Mouse (Mus musculus): ENCODE measurements around the gene Fam47e. TPM values are rescaled to one million over a fixed set of nuclear protein-coding genes. Genes with fewer than 3 reads are reported as not detected.

Gene Fam47e
- 0.13 and 0.19 TPM in 2 replicates for polyA plus RNA-seq (2015; fragmentation: Nextera tagmentation; extraction: Ambion mirVana)

DNA sequence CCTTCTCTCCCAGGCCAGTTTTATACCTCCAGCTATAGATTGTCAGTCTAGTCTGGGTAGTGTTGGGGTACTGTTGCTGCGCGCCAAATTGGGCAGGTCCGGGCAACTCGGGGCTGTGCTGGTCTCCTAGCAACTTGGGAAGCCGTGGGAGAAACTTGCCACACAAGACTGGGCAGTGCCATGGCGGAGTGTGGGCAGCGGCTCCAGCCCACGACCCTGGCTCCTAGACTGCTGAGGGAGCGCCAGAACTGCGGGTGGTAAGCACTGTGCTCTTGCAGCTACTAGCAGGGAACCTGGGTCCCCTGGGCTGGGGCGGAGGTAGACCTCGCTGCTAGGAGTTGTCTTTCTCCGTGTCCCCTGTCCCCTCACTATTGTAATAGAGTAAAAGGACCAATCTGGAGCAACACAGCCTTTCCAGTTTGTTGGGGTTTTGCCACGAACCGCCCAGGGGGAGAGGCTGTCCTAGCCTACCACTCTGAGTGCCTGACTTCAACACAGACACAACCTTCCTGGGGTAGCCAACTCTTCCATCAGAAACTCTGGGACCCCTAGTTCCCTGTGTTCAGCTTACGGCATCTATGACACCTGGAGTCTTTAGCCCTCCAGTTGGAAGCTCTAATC is at the start of gene Fam47e:
Gene Fam47e, plus strand, starts transcription at position 179 of the 621 bp plus-strand sequence.
- Histone ChIP-seq H3K4me2 (replicated peaks; ENCODE audit: low read depth) (no peak within 1 kb of the TSS), H3K36me3 (ENCODE audit: control insufficient read depth, insufficient read depth, low read length) (no peaks in the 10 kb centered on the region), H3K4me3 (ENCODE audit: low read depth, low read length) (no peak within 1 kb of the TSS), H3K9ac (ENCODE audit: low read length) (no peak within 1 kb of the TSS), H3K27me3 (ENCODE audit: control insufficient read depth, insufficient read depth, low read length) (no peaks in the 10 kb centered on the region), H3K4me1 (replicated peaks; ENCODE audit: control insufficient read depth, insufficient read depth) (no peaks in the 10 kb centered on the region), H3K27ac (replicated peaks) (no peak within 1 kb of the TSS), H3K9me3 (ENCODE audit: control insufficient read depth, low read length) (no peaks in the 10 kb centered on the region)
- 70% methylated on average over 16 of the region's 16 CpGs for WGBS
- ATAC-seq (ENCODE audit: low FRiP score, low TSS enrichment) (no peak), DNase-seq (ENCODE audit: low spot score) (no peak)
- TF ChIP-seq CTCF (IDR thresholded peaks at IDR 0.05; ENCODE audit: low read depth), result no peak
- TF ChIP-seq EP300 (optimal IDR thresholded peaks at IDR 0.05), result no peak

DNA sequence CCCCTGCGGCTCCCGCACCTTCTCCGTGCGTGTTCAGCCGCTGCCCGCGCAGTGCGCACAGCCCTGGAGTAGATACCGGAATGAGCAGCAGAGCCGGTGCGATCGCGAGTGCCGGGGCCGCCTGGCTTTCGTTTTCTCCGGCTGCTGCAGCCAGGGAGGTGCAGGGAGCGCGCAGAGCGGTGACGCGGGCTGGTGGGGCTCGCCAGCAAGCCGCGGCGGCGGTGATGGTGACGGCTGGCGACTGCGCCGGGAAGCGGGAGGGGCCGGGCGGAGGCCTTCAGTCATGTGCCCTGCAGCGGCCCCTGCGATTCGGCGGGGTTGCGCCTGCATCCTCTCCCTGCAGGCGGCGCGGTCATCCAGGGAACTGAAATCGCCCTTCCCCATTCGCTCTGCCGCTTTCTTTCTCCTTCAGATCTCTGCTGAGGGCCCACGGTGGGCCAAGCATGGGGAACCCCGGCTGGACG is 49.4 kb upstream of the Fam47e start:
- H3K27me3 ChIP-seq (ENCODE audit: control insufficient read depth, insufficient read depth, low read length), result no peaks in the 10 kb centered on the region
- ATAC-seq (ENCODE audit: low FRiP score, low TSS enrichment) (peak; percentile 96), DNase-seq (ENCODE audit: low spot score) (peak; percentile 98)
- H3K4me2 ChIP-seq (replicated peaks; ENCODE audit: low read depth), result peak overlapping the region; percentile 70
- no peaks in the 10 kb centered on the region for H3K36me3 ChIP-seq (ENCODE audit: control insufficient read depth, insufficient read depth, low read length)
- WGBS, result 0% methylated on average over 41 of the region's 48 CpGs
- TF ChIP-seq CTCF (IDR thresholded peaks at IDR 0.05; ENCODE audit: low read depth) (peak; percentile 86), EP300 (optimal IDR thresholded peaks at IDR 0.05) (no peak)
- H3K27ac ChIP-seq (replicated peaks), result peak overlapping the region; percentile 100
- H3K4me3 ChIP-seq (ENCODE audit: low read depth, low read length), result peak overlapping the region; percentile 97
- H3K4me1 ChIP-seq (replicated peaks; ENCODE audit: control insufficient read depth, insufficient read depth), result peaks cover 9% of the 10 kb centered on the region
- no peaks in the 10 kb centered on the region for H3K9me3 ChIP-seq (ENCODE audit: control insufficient read depth, low read length)
- H3K9ac ChIP-seq (ENCODE audit: low read length), result peak overlapping the region; percentile 98

DNA sequence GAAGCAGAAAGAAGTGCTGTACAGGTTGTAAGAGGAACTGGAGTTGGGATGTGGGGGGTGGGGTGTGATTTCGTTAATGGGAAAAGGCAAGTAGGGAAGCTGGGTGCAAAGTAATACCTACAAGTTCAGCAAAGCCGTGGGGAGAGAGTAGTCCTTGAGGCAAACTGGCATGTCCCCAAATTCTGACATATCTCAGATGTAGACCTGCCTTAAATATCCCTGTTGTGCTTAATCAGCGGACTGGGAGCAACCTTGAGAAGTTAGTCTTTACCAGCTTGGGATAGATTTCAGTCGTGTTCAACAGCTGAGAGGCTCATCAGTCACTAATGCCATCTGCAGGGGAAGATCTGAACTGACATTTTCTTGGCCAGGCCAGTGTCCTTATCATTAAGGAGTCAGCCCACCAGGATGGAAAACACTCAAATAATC is 48.6 kb upstream of the Fam47e start:
- peak overlapping the region; percentile 98; the same call in 1 of the 2 replicates for H3K9ac ChIP-seq (ENCODE audit: low read length)
- no peak for ATAC-seq (ENCODE audit: low FRiP score, low TSS enrichment)

DNA sequence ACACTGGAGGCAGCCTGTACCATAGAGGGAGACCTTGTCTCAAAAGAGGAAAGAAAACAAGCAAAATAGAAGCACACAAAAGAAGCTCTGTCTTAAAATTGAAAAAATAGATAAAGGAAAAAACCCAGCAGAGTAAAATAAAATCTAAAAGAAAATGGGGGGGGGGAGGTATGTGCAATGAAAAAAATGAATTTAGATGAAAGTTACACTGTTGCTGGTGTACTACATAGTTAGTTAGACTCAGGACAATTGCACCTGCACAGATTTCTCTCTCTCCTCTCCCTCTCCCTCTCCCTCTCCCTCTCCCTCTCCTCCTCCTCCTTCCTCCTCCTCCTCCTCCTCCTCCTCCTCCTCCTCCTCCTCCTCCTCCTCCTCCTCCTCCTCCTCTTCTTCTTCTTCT is 48.1 kb upstream of the Fam47e start, which contains the start of gene Scarb2:
Gene Scarb2, minus strand, starts transcription at position 101 of the 400 bp plus-strand sequence.
- TF ChIP-seq EP300 (optimal IDR thresholded peaks at IDR 0.05) (no peak), CTCF (IDR thresholded peaks at IDR 0.05; ENCODE audit: low read depth) (no peak)
- DNase-seq (ENCODE audit: low spot score) (no peak), ATAC-seq (ENCODE audit: low FRiP score, low TSS enrichment) (no peak)
- Histone ChIP-seq H3K9ac (ENCODE audit: low read length) (peak within 1 kb of the TSS; percentile 98), H3K27ac (replicated peaks) (peak within 1 kb of the TSS; percentile 100), H3K4me2 (replicated peaks; ENCODE audit: low read depth) (peak within 1 kb of the TSS; percentile 70), H3K27me3 (ENCODE audit: control insufficient read depth, insufficient read depth, low read length) (no peaks in the 10 kb centered on the region), H3K4me1 (replicated peaks; ENCODE audit: control insufficient read depth, insufficient read depth) (peaks cover 6% of the 10 kb centered on the region), H3K36me3 (ENCODE audit: control insufficient read depth, insufficient read depth, low read length) (no peaks in the 10 kb centered on the region), H3K9me3 (ENCODE audit: control insufficient read depth, low read length) (no peaks in the 10 kb centered on the region), H3K4me3 (ENCODE audit: low read depth, low read length) (peak within 1 kb of the TSS; percentile 97)

More for the DNA sequence above, 48.6 kb upstream of the Fam47e start:
- Histone ChIP-seq H3K27me3 (ENCODE audit: control insufficient read depth, insufficient read depth, low read length) (no peaks in the 10 kb centered on the region), H3K4me3 (ENCODE audit: low read depth, low read length) (peak overlapping the region; percentile 97), H3K4me2 (replicated peaks; ENCODE audit: low read depth) (peak overlapping the region; percentile 70), H3K36me3 (ENCODE audit: control insufficient read depth, insufficient read depth, low read length) (no peaks in the 10 kb centered on the region), H3K4me1 (replicated peaks; ENCODE audit: control insufficient read depth, insufficient read depth) (peaks cover 6% of the 10 kb centered on the region), H3K9me3 (ENCODE audit: control insufficient read depth, low read length) (no peaks in the 10 kb centered on the region), H3K27ac (replicated peaks) (peak overlapping the region; percentile 100)
- peak; percentile 31 for DNase-seq (ENCODE audit: low spot score)
- TF ChIP-seq EP300 (optimal IDR thresholded peaks at IDR 0.05) (no peak), CTCF (IDR thresholded peaks at IDR 0.05; ENCODE audit: low read depth) (peak; percentile 65)
- 25% methylated on average over 4 of the region's 4 CpGs for WGBS

DNA sequence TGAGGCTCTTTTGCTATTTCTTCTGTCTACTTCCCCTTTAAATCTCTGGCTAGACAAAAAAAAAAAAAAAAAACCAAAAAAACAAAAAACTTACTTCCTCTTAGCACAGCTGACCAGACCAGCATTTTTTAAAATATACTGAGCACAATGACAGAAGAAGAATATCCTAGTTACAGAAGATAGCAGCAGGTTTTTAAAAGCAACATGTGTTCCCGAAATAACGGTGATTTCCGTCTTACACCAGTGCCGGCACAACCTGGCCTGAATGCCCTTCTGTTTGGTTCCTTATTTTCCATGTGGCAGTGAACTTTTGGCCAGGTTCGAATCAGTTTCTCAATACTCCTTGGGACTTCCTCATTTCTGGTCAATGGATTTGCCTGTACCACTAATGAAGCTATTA is 46.0 kb upstream of the Fam47e start:
- Histone ChIP-seq H3K9ac (ENCODE audit: low read length) (no peak overlapping the region), H3K4me2 (replicated peaks; ENCODE audit: low read depth) (no peak overlapping the region), H3K4me1 (replicated peaks; ENCODE audit: control insufficient read depth, insufficient read depth) (peaks cover 3% of the 10 kb centered on the region), H3K4me3 (ENCODE audit: low read depth, low read length) (no peak overlapping the region), H3K9me3 (ENCODE audit: control insufficient read depth, low read length) (no peaks in the 10 kb centered on the region), H3K27ac (replicated peaks) (no peak overlapping the region), H3K36me3 (ENCODE audit: control insufficient read depth, insufficient read depth, low read length) (no peaks in the 10 kb centered on the region), H3K27me3 (ENCODE audit: control insufficient read depth, insufficient read depth, low read length) (no peaks in the 10 kb centered on the region)
- WGBS, result 87% methylated on average over 5 of the region's 5 CpGs
- DNase-seq (ENCODE audit: low spot score) (no peak), ATAC-seq (ENCODE audit: low FRiP score, low TSS enrichment) (no peak)
- TF ChIP-seq CTCF (IDR thresholded peaks at IDR 0.05; ENCODE audit: low read depth), result no peak
- no peak for TF ChIP-seq EP300 (optimal IDR thresholded peaks at IDR 0.05)

DNA sequence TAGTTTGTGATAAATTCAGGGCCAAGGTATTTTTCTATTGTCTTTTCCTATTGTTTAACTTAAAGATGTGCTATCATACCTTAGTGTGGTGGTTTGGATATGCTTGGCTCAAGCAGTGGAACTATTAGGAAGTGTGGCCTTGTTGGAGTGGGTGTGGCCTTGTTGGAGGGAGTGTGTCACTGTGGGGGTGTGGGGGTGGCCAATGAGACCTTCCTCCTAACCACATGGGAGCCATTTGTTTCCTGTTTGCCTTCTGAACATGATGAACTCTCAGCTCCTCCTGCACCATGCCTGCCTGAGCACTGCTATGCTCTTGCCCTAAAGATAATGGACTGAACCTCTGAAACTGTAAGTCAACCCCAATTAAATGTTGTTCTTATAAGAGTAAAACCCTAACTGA is 43.6 kb upstream of the Fam47e start:
- no peak overlapping the region for H3K4me2 ChIP-seq (replicated peaks; ENCODE audit: low read depth)
- H3K9ac ChIP-seq (ENCODE audit: low read length), result no peak overlapping the region
- DNase-seq (ENCODE audit: low spot score) (no peak), ATAC-seq (ENCODE audit: low FRiP score, low TSS enrichment) (no peak)
- H3K27me3 ChIP-seq (ENCODE audit: control insufficient read depth, insufficient read depth, low read length), result no peaks in the 10 kb centered on the region
- no peaks in the 10 kb centered on the region; the same call in 1 of the 2 replicates for H3K4me1 ChIP-seq (replicated peaks; ENCODE audit: control insufficient read depth, insufficient read depth)
- H3K9me3 ChIP-seq (ENCODE audit: control insufficient read depth, low read length), result no peaks in the 10 kb centered on the region
- no peak overlapping the region for H3K4me3 ChIP-seq (ENCODE audit: low read depth, low read length)
- H3K36me3 ChIP-seq (ENCODE audit: control insufficient read depth, insufficient read depth, low read length), result no peaks in the 10 kb centered on the region
- H3K27ac ChIP-seq (replicated peaks), result no peak overlapping the region
- TF ChIP-seq CTCF (IDR thresholded peaks at IDR 0.05; ENCODE audit: low read depth) (no peak), EP300 (optimal IDR thresholded peaks at IDR 0.05) (no peak)

Measured in stomach, postnatal 0 days (tissue).